Mouse (Mus musculus) myocyte (in vitro differentiated cells): Measurements from ENCODE around the gene Pgm5.

Experiments used
- CEBPB ChIP-seq: IDR thresholded peaks from 2 replicates; pipeline ENCODE4 v1.6.1; 2011; ENCODE audit warnings: mild to moderate bottlenecking, moderate library complexity; ENCODE audit not compliant: poor library complexity, insufficient read depth, severe bottlenecking
- MAX ChIP-seq: IDR thresholded peaks from one replicate; pipeline ENCODE4 v1.6.1; 2011; ENCODE audit warnings: low read depth, mild to moderate bottlenecking, control low read depth
- TCF12 ChIP-seq: IDR thresholded peaks from one replicate; pipeline ENCODE4 v1.6.1; 2011; ENCODE audit warnings: mild to moderate bottlenecking, control low read depth; ENCODE audit not compliant: poor library complexity, insufficient read depth, severe bottlenecking
- TCF3 ChIP-seq: IDR thresholded peaks from one replicate; pipeline ENCODE4 v1.6.1; 2011; ENCODE audit warnings: low read depth, control low read depth; ENCODE audit not compliant: insufficient read length

GRCm38 (mm10) chr19:24719504-24719903 lies 142.2 kb downstream of the Pgm5 start:
- TF ChIP-seq MAX (no peak), TCF3 (no peak), CEBPB (no peak), TCF12 (no peak)
